Mouse (Mus musculus): Measurements from ENCODE around the gene Kcna10. TPM values are rescaled to one million over a fixed set of nuclear protein-coding genes. Genes with fewer than 3 reads are reported as not detected.

Kcna10 gene
- not detected in 2 replicates for polyA plus RNA-seq (2016; fragmentation: Nextera tagmentation; extraction: Ambion mirVana)

- H3K27ac ChIP-seq = no peak within 1 kb of the TSS
- no peak for DNase-seq (ENCODE audit: low spot score)
- no peaks in the 10 kb centered on the region for H3K4me1 ChIP-seq
- H3K9me3 ChIP-seq = no peaks in the 10 kb centered on the region
- 71% methylated on average over 1 of the region's 1 CpGs for WGBS
- no peaks in the 10 kb centered on the region for H3K36me3 ChIP-seq
- H3K27me3 ChIP-seq (ENCODE audit: insufficient read depth, poor library complexity, severe bottlenecking) = 0 out of 2 replicates have a peak, but pooled peaks cover 3% of the 10 kb centered on the region
- no peak within 1 kb of the TSS for H3K4me3 ChIP-seq
Measured at GRCm38 (mm10) chr3:107182756-107183155, at the start of gene Kcna10. TSS of gene Kcna10 (plus strand) at chr3:107183056.

GRCm38 (mm10) chr3:107134457-107134856 is 48.4 kb upstream of the Kcna10 start:
- Histone ChIP-seq H3K4me3 (no peak overlapping the region), H3K4me1 (peaks cover 4% of the 10 kb centered on the region; the same call in 1 of the 2 replicates), H3K27me3 (ENCODE audit: insufficient read depth, poor library complexity, severe bottlenecking) (no peaks in the 10 kb centered on the region), H3K27ac (no peak overlapping the region), H3K9me3 (no peaks in the 10 kb centered on the region), H3K36me3 (no peaks in the 10 kb centered on the region)
- WGBS = 70% methylated on average over 3 of the region's 3 CpGs
- DNase-seq (ENCODE audit: low spot score) = no peak

GRCm38 (mm10) chr3:107147126-107147525 is 35.7 kb upstream of the Kcna10 start:
- Histone ChIP-seq H3K27me3 (ENCODE audit: insufficient read depth, poor library complexity, severe bottlenecking) (no peaks in the 10 kb centered on the region), H3K9me3 (no peaks in the 10 kb centered on the region), H3K4me3 (no peak overlapping the region), H3K4me1 (no peaks in the 10 kb centered on the region), H3K36me3 (no peaks in the 10 kb centered on the region), H3K27ac (no peak overlapping the region)
- 84% methylated on average over 7 of the region's 7 CpGs for WGBS
- DNase-seq (ENCODE audit: low spot score) = peak; percentile 63

- no peak overlapping the region for H3K4me3 ChIP-seq
- WGBS = 58% methylated on average over 3 of the region's 3 CpGs
- no peaks in the 10 kb centered on the region for H3K36me3 ChIP-seq
- no peaks in the 10 kb centered on the region for H3K4me1 ChIP-seq
- no peaks in the 10 kb centered on the region for H3K27me3 ChIP-seq (ENCODE audit: insufficient read depth, poor library complexity, severe bottlenecking)
- H3K27ac ChIP-seq = no peak overlapping the region
- peak; percentile 39 for DNase-seq (ENCODE audit: low spot score)
- H3K9me3 ChIP-seq = no peaks in the 10 kb centered on the region
Measured at GRCm38 (mm10) chr3:107149006-107149405, 33.9 kb upstream of the Kcna10 start.

- DNase-seq (ENCODE audit: low spot score) = peak; percentile 38
- H3K27ac ChIP-seq = no peak overlapping the region
- no peak overlapping the region for H3K4me3 ChIP-seq
- 48% methylated on average over 3 of the region's 3 CpGs for WGBS
- H3K27me3 ChIP-seq (ENCODE audit: insufficient read depth, poor library complexity, severe bottlenecking) = no peaks in the 10 kb centered on the region
- H3K36me3 ChIP-seq = no peaks in the 10 kb centered on the region
- H3K4me1 ChIP-seq = no peaks in the 10 kb centered on the region
- no peaks in the 10 kb centered on the region for H3K9me3 ChIP-seq
Measured at GRCm38 (mm10) chr3:107150469-107150868, 32.4 kb upstream of the Kcna10 start.

- peak; percentile 64 for DNase-seq (ENCODE audit: low spot score)
- WGBS = 55% methylated on average over 7 of the region's 7 CpGs
- H3K27me3 ChIP-seq (ENCODE audit: insufficient read depth, poor library complexity, severe bottlenecking) = no peaks in the 10 kb centered on the region
Measured at GRCm38 (mm10) chr3:107150872-107151540, 31.9 kb upstream of the Kcna10 start.

GRCm38 (mm10) chr3:107153772-107154655 is 28.8 kb upstream of the Kcna10 start:
- H3K27me3 ChIP-seq (ENCODE audit: insufficient read depth, poor library complexity, severe bottlenecking) = peaks cover 9% of the 10 kb centered on the region
- H3K9me3 ChIP-seq = no peaks in the 10 kb centered on the region
- no peak overlapping the region for H3K27ac ChIP-seq
- WGBS = 80% methylated on average over 11 of the region's 11 CpGs
- H3K36me3 ChIP-seq = no peaks in the 10 kb centered on the region
- DNase-seq (ENCODE audit: low spot score) = peak; percentile 70
- H3K4me1 ChIP-seq = no peaks in the 10 kb centered on the region
- H3K4me3 ChIP-seq = no peak overlapping the region

More at GRCm38 (mm10) chr3:107150872-107151540, 31.9 kb upstream of the Kcna10 start:
- Histone ChIP-seq H3K9me3 (no peaks in the 10 kb centered on the region), H3K4me1 (no peaks in the 10 kb centered on the region), H3K4me3 (no peak overlapping the region), H3K27ac (no peak overlapping the region), H3K36me3 (no peaks in the 10 kb centered on the region)

GRCm38 (mm10) chr3:107158856-107159255 is 24.0 kb upstream of the Kcna10 start:
- Histone ChIP-seq H3K27me3 (ENCODE audit: insufficient read depth, poor library complexity, severe bottlenecking) (peaks cover 30% of the 10 kb centered on the region), H3K27ac (no peak overlapping the region)

GRCm38 (mm10) chr3:107159418-107159817 is 23.4 kb upstream of the Kcna10 start:
- no peaks in the 10 kb centered on the region for H3K36me3 ChIP-seq
- no peak for DNase-seq (ENCODE audit: low spot score)
- H3K4me1 ChIP-seq = peaks cover 7% of the 10 kb centered on the region; the same call in 1 of the 2 replicates
- H3K4me3 ChIP-seq = peak overlapping the region; percentile 51
- no peak overlapping the region for H3K27ac ChIP-seq
- H3K27me3 ChIP-seq (ENCODE audit: insufficient read depth, poor library complexity, severe bottlenecking) = peaks cover 30% of the 10 kb centered on the region
- H3K9me3 ChIP-seq = no peaks in the 10 kb centered on the region
- 57% methylated on average over 3 of the region's 3 CpGs for WGBS

More at GRCm38 (mm10) chr3:107158856-107159255, 24.0 kb upstream of the Kcna10 start:
- H3K36me3 ChIP-seq = no peaks in the 10 kb centered on the region
- 88% methylated on average over 7 of the region's 7 CpGs for WGBS
- H3K4me1 ChIP-seq = peaks cover 7% of the 10 kb centered on the region; the same call in 1 of the 2 replicates
- H3K4me3 ChIP-seq = no peak overlapping the region
- no peak for DNase-seq (ENCODE audit: low spot score)
- H3K9me3 ChIP-seq = no peaks in the 10 kb centered on the region

GRCm38 (mm10) chr3:107159859-107160324 is 23.0 kb upstream of the Kcna10 start:
- peaks cover 7% of the 10 kb centered on the region; the same call in 1 of the 2 replicates for H3K4me1 ChIP-seq
- H3K27ac ChIP-seq = no peak overlapping the region
- WGBS = 1% methylated on average over 17 of the region's 17 CpGs
- no peaks in the 10 kb centered on the region for H3K36me3 ChIP-seq
- peak; percentile 76 for DNase-seq (ENCODE audit: low spot score)
- no peaks in the 10 kb centered on the region for H3K9me3 ChIP-seq
- H3K4me3 ChIP-seq = peak overlapping the region; percentile 51
- H3K27me3 ChIP-seq (ENCODE audit: insufficient read depth, poor library complexity, severe bottlenecking) = peaks cover 30% of the 10 kb centered on the region

- Histone ChIP-seq H3K27ac (no peak overlapping the region), H3K4me1 (peaks cover 7% of the 10 kb centered on the region; the same call in 1 of the 2 replicates), H3K9me3 (no peaks in the 10 kb centered on the region), H3K36me3 (no peaks in the 10 kb centered on the region), H3K4me3 (no peak overlapping the region), H3K27me3 (ENCODE audit: insufficient read depth, poor library complexity, severe bottlenecking) (peaks cover 30% of the 10 kb centered on the region)
- no peak for DNase-seq (ENCODE audit: low spot score)
- 86% methylated on average over 2 of the region's 2 CpGs for WGBS
Measured at GRCm38 (mm10) chr3:107162741-107163140, 20.1 kb upstream of the Kcna10 start.

GRCm38 (mm10) chr3:107169552-107169951 is 13.3 kb upstream of the Kcna10 start:
- Histone ChIP-seq H3K4me3 (no peak overlapping the region), H3K27ac (no peak overlapping the region), H3K4me1 (no peaks in the 10 kb centered on the region), H3K36me3 (no peaks in the 10 kb centered on the region), H3K9me3 (no peaks in the 10 kb centered on the region), H3K27me3 (ENCODE audit: insufficient read depth, poor library complexity, severe bottlenecking) (no peaks in the 10 kb centered on the region)
- no peak for DNase-seq (ENCODE audit: low spot score)
- WGBS = 62% methylated on average over 2 of the region's 2 CpGs

GRCm38 (mm10) chr3:107171964-107172363 is 10.9 kb upstream of the Kcna10 start:
- 64% methylated on average over 3 of the region's 3 CpGs for WGBS
- no peaks in the 10 kb centered on the region for H3K9me3 ChIP-seq
- H3K36me3 ChIP-seq = no peaks in the 10 kb centered on the region
- DNase-seq (ENCODE audit: low spot score) = no peak
- H3K4me1 ChIP-seq = no peaks in the 10 kb centered on the region
- H3K4me3 ChIP-seq = no peak overlapping the region
- H3K27ac ChIP-seq = no peak overlapping the region
- no peaks in the 10 kb centered on the region for H3K27me3 ChIP-seq (ENCODE audit: insufficient read depth, poor library complexity, severe bottlenecking)

All from heart, embryonic 10.5 days (tissue).